ENCODE assay signal across 24 mouse cellular contexts in genomic region chr7:82395239-82395638, GRCm38 (mm10). TPM values are rescaled to one million over a fixed set of nuclear protein-coding genes. Genes with fewer than 3 reads are reported as not detected.
DNase-seq lines count a peak whose midpoint lies in the region; ATAC-seq and TF ChIP-seq lines count a peak whose summit lies in the region.
"Had no signal": no experiment of that assay in that cellular context is flagged by ENCODE, and none has a peak within 500 bp of the region (broad histone marks: within the 10 kb centered on the region; RNA-seq: fewer than 3 reads in every experiment).

No protein-coding gene starts in this region.

- H3K9ac ChIP-seq in forebrain, embryonic 12.5 days: no peak overlapping the region
- H3K9ac ChIP-seq in forebrain, postnatal 0 days: no peak overlapping the region
- H3K9ac ChIP-seq in forebrain, embryonic 13.5 days: no peak overlapping the region
- H3K9ac ChIP-seq: embryonic facial prominence, embryonic 15.5 days; heart, embryonic 13.5 days; limb, embryonic 12.5 days; liver, embryonic 15.5 days; lung, embryonic 14.5 days; neural tube, embryonic 13.5 days had no signal

- 68% methylated on average over 12 of the region's 12 CpGs for WGBS in forebrain, embryonic 12.5 days
- 38% methylated on average over 12 of the region's 12 CpGs for WGBS in forebrain, postnatal 0 days
- whole genome bisulfite sequencing in forebrain, embryonic 13.5 days: 48% methylated on average over 12 of the region's 12 CpGs

- H3K9me3 ChIP-seq in forebrain, embryonic 12.5 days: peaks cover 8% of the 10 kb centered on the region; the same call in 1 of the 2 replicates
- no peaks in the 10 kb centered on the region for H3K9me3 ChIP-seq in forebrain, postnatal 0 days (ENCODE audit: low read length)
- H3K9me3 ChIP-seq in megakaryocyte, embryonic 14.5 days: peaks cover 23% of the 10 kb centered on the region
- H3K9me3 ChIP-seq in forebrain, embryonic 13.5 days (replicated peaks): no peaks in the 10 kb centered on the region
- H3K9me3 ChIP-seq: embryonic facial prominence, embryonic 10.5 days; embryonic facial prominence, embryonic 15.5 days; hindbrain, embryonic 10.5 days; liver, embryonic 15.5 days; neural tube, embryonic 13.5 days had no signal

- peak; percentile 69 for ATAC-seq in forebrain, embryonic 12.5 days (ENCODE audit: low FRiP score)
- no peak for ATAC-seq in forebrain, postnatal 0 days
- no peak for ATAC-seq in megakaryocyte, adult 5-6 weeks (ENCODE audit: poor library complexity, severe bottlenecking)
- ATAC-seq in forebrain, embryonic 13.5 days: peak; percentile 80
- ATAC-seq: intestine, postnatal 0 days had no signal

- no peak for TF ChIP-seq CTCF in forebrain, postnatal 0 days (IDR thresholded peaks at IDR 0.05; ENCODE audit: low read depth)

- H3K4me3 ChIP-seq in forebrain, embryonic 12.5 days (replicated peaks): no peak overlapping the region
- no peak overlapping the region for H3K4me3 ChIP-seq in forebrain, postnatal 0 days (ENCODE audit: low read depth, low read length)
- peak overlapping the region; percentile 64 for H3K4me3 ChIP-seq in megakaryocyte, embryonic 14.5 days (replicated peaks)
- no peak overlapping the region for H3K4me3 ChIP-seq in forebrain, embryonic 13.5 days
- H3K4me3 ChIP-seq: embryonic facial prominence, embryonic 10.5 days; embryonic facial prominence, embryonic 15.5 days; heart, adult 2 months; heart, embryonic 13.5 days; hindbrain, embryonic 10.5 days; limb, embryonic 12.5 days; liver, embryonic 15.5 days; neural tube, embryonic 13.5 days had no signal

- H3K4me2 ChIP-seq in forebrain, embryonic 12.5 days: no peak overlapping the region
- H3K4me2 ChIP-seq in forebrain, postnatal 0 days (ENCODE audit: low read depth): no peak overlapping the region
- H3K4me2 ChIP-seq in forebrain, embryonic 13.5 days: no peak overlapping the region
- H3K4me2 ChIP-seq: embryonic facial prominence, embryonic 15.5 days; heart, embryonic 13.5 days; limb, embryonic 12.5 days; liver, embryonic 15.5 days; lung, embryonic 14.5 days; neural tube, embryonic 13.5 days had no signal

- H3K36me3 ChIP-seq in forebrain, embryonic 12.5 days (replicated peaks): no peaks in the 10 kb centered on the region
- no peaks in the 10 kb centered on the region for H3K36me3 ChIP-seq in forebrain, postnatal 0 days (ENCODE audit: insufficient read depth)
- H3K36me3 ChIP-seq in megakaryocyte, embryonic 14.5 days (replicated peaks; ENCODE audit: low read length): no peaks in the 10 kb centered on the region
- no peaks in the 10 kb centered on the region for H3K36me3 ChIP-seq in forebrain, embryonic 13.5 days (ENCODE audit: poor library complexity, severe bottlenecking)
- H3K36me3 ChIP-seq: embryonic facial prominence, embryonic 10.5 days; embryonic facial prominence, embryonic 15.5 days; heart, embryonic 13.5 days; hindbrain, embryonic 10.5 days; limb, embryonic 12.5 days; liver, embryonic 15.5 days; neural tube, embryonic 13.5 days had no signal

- H3K4me1 ChIP-seq in forebrain, embryonic 12.5 days: peaks cover 24% of the 10 kb centered on the region
- peaks cover 4% of the 10 kb centered on the region; the same call in 1 of the 2 replicates for H3K4me1 ChIP-seq in forebrain, postnatal 0 days (ENCODE audit: insufficient read depth)
- H3K4me1 ChIP-seq in megakaryocyte, embryonic 14.5 days: no peaks in the 10 kb centered on the region
- peaks cover 43% of the 10 kb centered on the region for H3K4me1 ChIP-seq in forebrain, embryonic 13.5 days
- H3K4me1 ChIP-seq: embryonic facial prominence, embryonic 10.5 days; embryonic facial prominence, embryonic 15.5 days; hindbrain, embryonic 10.5 days; liver, embryonic 15.5 days had no signal

- no peaks in the 10 kb centered on the region for H3K27me3 ChIP-seq in forebrain, embryonic 12.5 days
- no peaks in the 10 kb centered on the region for H3K27me3 ChIP-seq in forebrain, postnatal 0 days (ENCODE audit: insufficient read depth, low read length)
- no peaks in the 10 kb centered on the region for H3K27me3 ChIP-seq in megakaryocyte, embryonic 14.5 days (replicated peaks)
- no peaks in the 10 kb centered on the region for H3K27me3 ChIP-seq in forebrain, embryonic 13.5 days
- H3K27me3 ChIP-seq: heart, embryonic 13.5 days; limb, embryonic 12.5 days; liver, embryonic 15.5 days; neural tube, embryonic 13.5 days had no signal

- DNase-seq in forebrain, postnatal 0 days: no peak
- peak; percentile 11 for DNase-seq in R1 (ENCODE audit: low read depth, low spot score)
- DNase-seq in frontal cortex, postnatal 25 days (ENCODE audit: low spot score in 2 of 2): no peak
- no peak for DNase-seq in kidney, postnatal 25 days
- DNase-seq: adrenal gland, adult 8-10 months; cerebellum, adult 9-11 months; heart, adult 2 months; heart, postnatal 10 days; kidney, adult 9 months; kidney, postnatal 10 days; layer of hippocampus, adult 9-11 months; lung, embryonic 14.5 days had no signal

- peak overlapping the region; percentile 75; the same call in 1 of the 2 replicates for H3K27ac ChIP-seq in forebrain, embryonic 12.5 days
- no peak overlapping the region for H3K27ac ChIP-seq in forebrain, postnatal 0 days (ENCODE audit: low read depth, low read length)
- H3K27ac ChIP-seq in forebrain, embryonic 13.5 days: peak overlapping the region; percentile 76
- H3K27ac ChIP-seq: embryonic facial prominence, embryonic 10.5 days; embryonic facial prominence, embryonic 15.5 days; heart, adult 2 months; heart, embryonic 13.5 days; hindbrain, embryonic 10.5 days; limb, embryonic 12.5 days; liver, embryonic 15.5 days had no signal

RNA-seq across cellular contexts. Expression of gene Adamtsl3, which starts 59.7 kb away (rescaled TPM):
- polyA plus RNA-seq in forebrain, embryonic 12.5 days (2016; fragmentation: Nextera tagmentation; extraction: Ambion mirVana): 0.15 and 0.56 TPM in 2 replicates
- total RNA-seq in forebrain, postnatal 0 days (2014; rRNA removed): 3.2 and 4.8 TPM in 2 replicates
- polyA plus RNA-seq in forebrain, postnatal 0 days (2015; fragmentation: Nextera tagmentation; extraction: Ambion mirVana): 0.36 and 0.61 TPM in 2 replicates
- polyA plus RNA-seq in megakaryocyte, embryonic 14.5 days (2012; ENCODE audit: insufficient read depth, low replicate concordance): 0.01 TPM in 1 of 2 replicates, not detected in the other
- 0.11 and 0.18 TPM in 2 replicates for total RNA-seq in megakaryocyte, adult 5-6 weeks (2015)
- total RNA-seq in megakaryocyte, adult 5-6 weeks (2017): 0.15 and 0.16 TPM in 2 replicates
- 0.57 and 0.89 TPM in 2 replicates for polyA plus RNA-seq in forebrain, embryonic 13.5 days (2015; fragmentation: Nextera tagmentation; extraction: Ambion mirVana)

Comparison
In these comparisons a context has a peak if more than half of its experiments do, and no peak if none do; other contexts are left out.
1. ATAC-seq: peak in forebrain, embryonic 12.5 days (single experiment) and forebrain, embryonic 13.5 days (single experiment); none in forebrain, postnatal 0 days (single experiment) and megakaryocyte, adult 5-6 weeks (single experiment).